Mouse (Mus musculus) CH12.LX (cell line): ENCODE results near the gene Tigit.
A peak's percentile ranks its signal among the peaks of the same experiment; 100 is the strongest.

Experiments used
- CTCF ChIP-seq, 2 experiments: IDR thresholded peaks in 1 of 2; conservative IDR thresholded peaks in 1 of 2; 2 replicates each; pipeline ENCODE4 v1.5.1; 2011 to 2012; ENCODE audit warnings: low read depth in 2 of 2, low read length in 2 of 2, improper control_type of control experiment in 1 of 2, inconsistent platforms in 1 of 2, mild to moderate bottlenecking in 1 of 2, moderate library complexity in 1 of 2
- GABPA ChIP-seq: IDR thresholded peaks from 2 replicates; pipeline ENCODE4 v1.6.1; 2012; ENCODE audit warnings: low read depth, low read length, improper control_type of control experiment, inconsistent platforms; ENCODE audit not compliant: insufficient replicate concordance
- NELFE ChIP-seq: IDR thresholded peaks from 2 replicates; pipeline ENCODE4 v1.6.1; 2011; ENCODE audit warnings: low read depth, low read length, improper control_type of control experiment
- POLR2A ChIP-seq: IDR thresholded peaks from 2 replicates; pipeline ENCODE4 v1.6.1; 2011; ENCODE audit warnings: low read depth, mild to moderate bottlenecking, improper control_type of control experiment, low read length
- ZMIZ1 ChIP-seq: IDR thresholded peaks from 2 replicates; pipeline ENCODE4 v1.6.1; 2012; ENCODE audit warnings: low read depth, mild to moderate bottlenecking, inconsistent platforms, low read length, improper control_type of control experiment

DNA sequence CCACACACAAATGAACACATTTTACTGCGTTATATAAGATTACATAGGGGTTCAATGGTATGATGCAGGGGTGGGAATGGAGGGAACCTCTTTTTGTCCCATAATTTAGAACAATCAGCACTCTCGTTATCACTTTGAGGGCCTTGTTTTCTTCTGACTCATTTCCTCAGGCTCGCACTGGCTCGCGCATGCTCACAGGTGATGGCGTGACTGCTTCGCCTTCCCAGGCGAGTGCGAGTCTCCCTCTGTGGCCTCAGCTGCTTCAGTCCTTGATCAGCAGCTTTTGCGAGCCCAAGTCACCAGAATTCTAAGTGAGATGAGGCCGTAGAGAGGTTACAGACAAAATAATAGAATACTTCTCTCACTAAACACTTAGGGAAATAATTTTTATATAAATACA, 30.2 kb upstream of the Tigit start:
- TF ChIP-seq NELFE: peak; percentile 35; the same call in 1 of the 2 replicates
- TF ChIP-seq ZMIZ1: no peak
- TF ChIP-seq POLR2A: peak; percentile 70
- TF ChIP-seq GABPA: no peak
- TF ChIP-seq CTCF (conservative IDR thresholded peaks at IDR 0.05 in 1 of 2, IDR thresholded peaks at IDR 0.05 in 1 of 2; ENCODE audit: low read depth in 2 of 2, low read length in 2 of 2): no peak
